Mouse (Mus musculus) spleen, adult 2 months (tissue): ENCODE measurements around the gene Rpl37. TPM values are rescaled to one million over a fixed set of nuclear protein-coding genes. Genes with fewer than 3 reads are reported as not detected.
"Not testable (repeated sequence)": the region's sequence is repeated elsewhere in the genome, so short reads cannot be mapped to it uniquely, and the experiment has no call there.

ENCODE experiments used
- DNase-seq, 2 experiments: peaks; one replicate each; pipeline versions ENCODE4 v3.0.0 to v3.0.0-alpha.2; 2012 to 2021; ENCODE audit warnings: low spot score in 2 of 2, low read depth in 1 of 2
- H3K27ac ChIP-seq: fragments of 200-500 bp; 2 replicates; pipeline ENCODE4 v1.5.1; 2012; ENCODE audit warnings: low read length, inconsistent platforms; ENCODE audit not compliant: insufficient read depth
- H3K27me3 ChIP-seq: fragments of 200-500 bp; 2 replicates; pipeline ENCODE4 v1.6.1; 2012; ENCODE audit warnings: mild to moderate bottlenecking, moderate library complexity, low read length, inconsistent platforms; ENCODE audit not compliant: control insufficient read depth, insufficient read depth
- H3K36me3 ChIP-seq: fragments of 200-500 bp; 2 replicates; pipeline ENCODE4 v1.6.1; 2012; ENCODE audit warnings: mild to moderate bottlenecking, low read length, inconsistent platforms; ENCODE audit not compliant: control insufficient read depth, insufficient read depth
- H3K4me1 ChIP-seq: fragments of 200-500 bp; 2 replicates; pipeline ENCODE4 v1.6.1; 2011; ENCODE audit warnings: inconsistent platforms; ENCODE audit not compliant: control insufficient read depth, insufficient read depth, insufficient read length
- H3K4me3 ChIP-seq: fragments of 200-500 bp; 2 replicates; pipeline ENCODE4 v1.5.1; 2011; ENCODE audit warnings: mild to moderate bottlenecking, inconsistent platforms; ENCODE audit not compliant: insufficient read depth, insufficient read length; ENCODE audit errors: extremely low read depth
- CTCF ChIP-seq: fragments of 200-500 bp; IDR thresholded peaks from 2 replicates; pipeline ENCODE4 v1.5.1; 2011; ENCODE audit warnings: mild to moderate bottlenecking, inconsistent platforms; ENCODE audit not compliant: insufficient read depth, insufficient read length, insufficient replicate concordance; ENCODE audit errors: extremely low read depth
- POLR2A ChIP-seq: fragments of 200-500 bp; IDR thresholded peaks from 2 replicates; pipeline ENCODE4 v1.6.1; 2011; ENCODE audit warnings: low read depth, low read length, inconsistent platforms
- WGBS: fragments of 180-500 bp; shearing (Covaris S2); methylation state at CpG from one replicate; pipeline ENCODE4 v1.1.7; 2018; 5-methylcytosine and 5-hydroxymethylcytosine counted together
- polyA plus RNA-seq: library from polyadenylated mRNA; depleted of rRNA; stranded (reverse); fragments of >200 nt; gene quantifications from 2 replicates; pipeline ENCODE4 v1.2.3, GENCODE M21; 2012

Rpl37 gene
- polyA plus RNA-seq, 1 experiment = 670 TPM

- H3K36me3 ChIP-seq = peaks cover 31% of the 10 kb centered on the region
Measured at GRCm38 (mm10) chr15:5121535-5122313, 5.3 kb downstream of the Rpl37 start.

DNA sequence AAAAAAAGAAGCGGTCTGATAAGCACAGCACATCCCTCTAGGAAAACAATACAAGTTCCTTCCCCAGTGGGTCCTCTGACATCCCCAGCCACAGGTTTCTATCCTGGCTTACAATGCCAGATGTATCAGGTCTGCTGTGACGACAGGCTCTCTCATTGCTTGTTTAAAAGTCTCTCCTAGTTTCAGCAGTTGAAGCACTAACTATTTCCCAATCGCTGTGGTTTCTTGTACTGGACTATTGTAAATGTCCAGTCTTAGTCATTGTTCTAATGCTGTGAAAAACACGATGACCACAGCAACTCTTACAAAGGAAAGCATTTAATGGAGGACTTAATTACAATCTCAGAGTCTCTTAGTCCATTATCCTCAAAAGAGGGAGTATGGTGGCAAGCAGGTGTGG lies 10.0 kb downstream of the Rpl37 start:
- TF ChIP-seq CTCF = no peak
- TF ChIP-seq POLR2A = no peak
- H3K27ac ChIP-seq = no peak overlapping the region
- H3K4me3 ChIP-seq = no peak overlapping the region
- 70% methylated on average over 4 of the region's 4 CpGs for whole genome bisulfite sequencing
- H3K4me1 ChIP-seq = no peaks in the 10 kb centered on the region
- H3K27me3 ChIP-seq = no peaks in the 10 kb centered on the region
- no peak for DNase-seq
- peaks cover 5% of the 10 kb centered on the region for H3K36me3 ChIP-seq

More at GRCm38 (mm10) chr15:5121535-5122313, 5.3 kb downstream of the Rpl37 start:
- Histone ChIP-seq H3K27me3 (no peaks in the 10 kb centered on the region), H3K4me1 (no peaks in the 10 kb centered on the region; the same call in 1 of the 2 replicates), H3K27ac (no peak overlapping the region), H3K4me3 (no peak overlapping the region)
- DNase-seq = no peak
- TF ChIP-seq CTCF = no peak
- no peak for TF ChIP-seq POLR2A
- WGBS = 93% methylated on average over 12 of the region's 12 CpGs

GRCm38 (mm10) chr15:5127487-5127886 lies 11.0 kb downstream of the Rpl37 start:
- H3K27me3 ChIP-seq = no peaks in the 10 kb centered on the region
- no peak for TF ChIP-seq CTCF
- no peak for DNase-seq
- H3K27ac ChIP-seq = no peak overlapping the region
- 85% methylated on average over 2 of the region's 2 CpGs for WGBS
- no peaks in the 10 kb centered on the region for H3K4me1 ChIP-seq
- H3K4me3 ChIP-seq = no peak overlapping the region
- peaks cover 5% of the 10 kb centered on the region; the same call in 1 of the 2 replicates for H3K36me3 ChIP-seq

- no peak overlapping the region for H3K4me3 ChIP-seq
- no peak overlapping the region for H3K27ac ChIP-seq
- no peak for DNase-seq
Measured at GRCm38 (mm10) chr15:5128176-5128940, 11.9 kb downstream of the Rpl37 start.

DNA sequence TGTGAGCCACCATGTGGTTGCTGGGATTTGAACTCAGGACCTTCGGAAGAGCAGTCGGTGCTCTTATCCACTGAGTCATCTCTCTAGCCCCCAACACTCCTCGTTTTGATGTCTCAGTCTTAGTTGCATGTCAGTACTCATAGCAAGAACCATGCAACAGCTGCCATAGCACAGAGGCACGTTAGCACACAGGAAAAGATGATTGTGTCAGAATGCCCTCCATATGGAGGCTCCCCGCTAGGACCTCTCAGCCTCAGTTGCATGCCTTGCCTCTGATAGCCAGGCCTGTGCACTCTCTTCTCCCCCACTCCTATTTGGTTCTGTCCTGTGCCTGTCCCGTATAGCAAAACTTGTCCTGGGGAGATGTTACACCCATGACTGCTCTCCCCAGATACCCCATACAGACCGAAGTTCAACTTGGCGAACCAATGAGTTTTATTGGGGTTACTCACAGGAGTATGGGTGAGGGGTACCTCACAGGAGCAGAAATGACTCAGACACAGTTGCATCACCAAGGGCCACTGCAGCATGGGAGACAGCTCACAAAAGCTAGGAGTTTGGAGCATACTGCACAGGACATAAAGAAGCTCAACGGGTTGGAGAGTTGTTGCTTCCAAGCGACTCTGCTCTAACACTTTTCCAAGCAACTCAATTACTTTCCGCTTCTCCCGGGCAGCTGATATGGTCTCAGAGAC lies 12.8 kb downstream of the Rpl37 start:
- no peaks in the 10 kb centered on the region for H3K27me3 ChIP-seq
- TF ChIP-seq POLR2A (no peak), CTCF (no peak)
- DNase-seq = no peak
- H3K27ac ChIP-seq = no peak overlapping the region
- no peak overlapping the region for H3K4me3 ChIP-seq
- no peaks in the 10 kb centered on the region for H3K4me1 ChIP-seq
- 94% methylated on average over 12 of the region's 12 CpGs for WGBS
- peaks cover 3% of the 10 kb centered on the region; the same call in 1 of the 2 replicates for H3K36me3 ChIP-seq

More at GRCm38 (mm10) chr15:5128176-5128940, 11.9 kb downstream of the Rpl37 start:
- peaks cover 4% of the 10 kb centered on the region; the same call in 1 of the 2 replicates for H3K36me3 ChIP-seq
- H3K27me3 ChIP-seq = no peaks in the 10 kb centered on the region
- WGBS = 59% methylated on average over 5 of the region's 5 CpGs
- TF ChIP-seq CTCF = no peak
- TF ChIP-seq POLR2A = no peak
- H3K4me1 ChIP-seq = no peaks in the 10 kb centered on the region

GRCm38 (mm10) chr15:5130887-5131668 lies 14.6 kb downstream of the Rpl37 start:
- not testable (repeated sequence) for H3K4me3 ChIP-seq, H3K4me1 ChIP-seq, H3K27ac ChIP-seq, DNase-seq, H3K27me3 ChIP-seq, H3K36me3 ChIP-seq
- 77% methylated on average over 14 of the region's 14 CpGs for WGBS
